Mouse (Mus musculus): Measurements from ENCODE around the gene Nhlh2. TPM values are rescaled to one million over a fixed set of nuclear protein-coding genes. Genes with fewer than 3 reads are reported as not detected.

Gene Nhlh2
- polyA plus RNA-seq, 1 experiment = not detected

- no peak for TF ChIP-seq POLR2A (IDR thresholded peaks at IDR 0.05; ENCODE audit: low read depth, low read length)
- TF ChIP-seq CTCF (IDR thresholded peaks at IDR 0.05; ENCODE audit: extremely low read depth, insufficient read depth, insufficient read length, insufficient replicate concordance) = no peak
- Histone ChIP-seq H3K36me3 (ENCODE audit: control insufficient read depth, insufficient read depth, low read length) (no peaks in the 10 kb centered on the region), H3K27ac (ENCODE audit: insufficient read depth, low read length) (no peak overlapping the region), H3K4me3 (ENCODE audit: extremely low read depth, insufficient read depth, insufficient read length) (no peak overlapping the region), H3K27me3 (ENCODE audit: control insufficient read depth, insufficient read depth, low read length) (no peaks in the 10 kb centered on the region), H3K4me1 (ENCODE audit: control insufficient read depth, insufficient read depth, insufficient read length) (no peaks in the 10 kb centered on the region)
- no peak for DNase-seq (ENCODE audit: low read depth in 1 of 2, low spot score in 2 of 2)
- 89% methylated on average over 2 of the region's 2 CpGs for WGBS
These were observed 37.7 kb downstream of the Nhlh2 start for GRCm38 (mm10) chr3:102047532-102047931.

GRCm38 (mm10) chr3:102049207-102050104 lies 39.6 kb downstream of the Nhlh2 start:
- Histone ChIP-seq H3K4me3 (ENCODE audit: extremely low read depth, insufficient read depth, insufficient read length) (no peak overlapping the region), H3K4me1 (ENCODE audit: control insufficient read depth, insufficient read depth, insufficient read length) (no peaks in the 10 kb centered on the region), H3K27me3 (ENCODE audit: control insufficient read depth, insufficient read depth, low read length) (no peaks in the 10 kb centered on the region), H3K36me3 (ENCODE audit: control insufficient read depth, insufficient read depth, low read length) (no peaks in the 10 kb centered on the region), H3K27ac (ENCODE audit: insufficient read depth, low read length) (no peak overlapping the region)
- DNase-seq (ENCODE audit: low read depth in 1 of 2, low spot score in 2 of 2) = no peak
- 87% methylated on average over 14 of the region's 14 CpGs for WGBS
- no peak for TF ChIP-seq CTCF (IDR thresholded peaks at IDR 0.05; ENCODE audit: extremely low read depth, insufficient read depth, insufficient read length, insufficient replicate concordance)
- TF ChIP-seq POLR2A (IDR thresholded peaks at IDR 0.05; ENCODE audit: low read depth, low read length) = no peak

- H3K27me3 ChIP-seq (ENCODE audit: control insufficient read depth, insufficient read depth, low read length) = no peaks in the 10 kb centered on the region
- no peak overlapping the region for H3K4me3 ChIP-seq (ENCODE audit: extremely low read depth, insufficient read depth, insufficient read length)
- no peak for DNase-seq (ENCODE audit: low read depth in 1 of 2, low spot score in 2 of 2)
- H3K36me3 ChIP-seq (ENCODE audit: control insufficient read depth, insufficient read depth, low read length) = no peaks in the 10 kb centered on the region
- WGBS = 80% methylated on average over 3 of the region's 3 CpGs
- TF ChIP-seq POLR2A (IDR thresholded peaks at IDR 0.05; ENCODE audit: low read depth, low read length) (no peak), CTCF (IDR thresholded peaks at IDR 0.05; ENCODE audit: extremely low read depth, insufficient read depth, insufficient read length, insufficient replicate concordance) (no peak)
- no peaks in the 10 kb centered on the region for H3K4me1 ChIP-seq (ENCODE audit: control insufficient read depth, insufficient read depth, insufficient read length)
- H3K27ac ChIP-seq (ENCODE audit: insufficient read depth, low read length) = no peak overlapping the region
These were observed 42.2 kb downstream of the Nhlh2 start for GRCm38 (mm10) chr3:102052036-102052435.

GRCm38 (mm10) chr3:102053293-102053692 lies 43.4 kb downstream of the Nhlh2 start:
- WGBS = 79% methylated on average over 8 of the region's 8 CpGs
- no peak for TF ChIP-seq POLR2A (IDR thresholded peaks at IDR 0.05; ENCODE audit: low read depth, low read length)
- no peak for TF ChIP-seq CTCF (IDR thresholded peaks at IDR 0.05; ENCODE audit: extremely low read depth, insufficient read depth, insufficient read length, insufficient replicate concordance)
- Histone ChIP-seq H3K36me3 (ENCODE audit: control insufficient read depth, insufficient read depth, low read length) (no peaks in the 10 kb centered on the region), H3K27me3 (ENCODE audit: control insufficient read depth, insufficient read depth, low read length) (no peaks in the 10 kb centered on the region), H3K4me3 (ENCODE audit: extremely low read depth, insufficient read depth, insufficient read length) (no peak overlapping the region), H3K27ac (ENCODE audit: insufficient read depth, low read length) (no peak overlapping the region), H3K4me1 (ENCODE audit: control insufficient read depth, insufficient read depth, insufficient read length) (no peaks in the 10 kb centered on the region)
- no peak for DNase-seq (ENCODE audit: low read depth in 1 of 2, low spot score in 2 of 2)

- Histone ChIP-seq H3K27me3 (ENCODE audit: control insufficient read depth, insufficient read depth, low read length) (no peaks in the 10 kb centered on the region), H3K27ac (ENCODE audit: insufficient read depth, low read length) (no peak overlapping the region), H3K4me3 (ENCODE audit: extremely low read depth, insufficient read depth, insufficient read length) (no peak overlapping the region), H3K36me3 (ENCODE audit: control insufficient read depth, insufficient read depth, low read length) (no peaks in the 10 kb centered on the region), H3K4me1 (ENCODE audit: control insufficient read depth, insufficient read depth, insufficient read length) (no peaks in the 10 kb centered on the region)
- 88% methylated on average over 4 of the region's 4 CpGs for WGBS
- no peak for DNase-seq (ENCODE audit: low read depth in 1 of 2, low spot score in 2 of 2)
- TF ChIP-seq CTCF (IDR thresholded peaks at IDR 0.05; ENCODE audit: extremely low read depth, insufficient read depth, insufficient read length, insufficient replicate concordance) = no peak
These were observed 46.0 kb downstream of the Nhlh2 start for GRCm38 (mm10) chr3:102055878-102056277.

GRCm38 (mm10) chr3:102060065-102060464 lies 50.2 kb downstream of the Nhlh2 start:
- H3K4me1 ChIP-seq (ENCODE audit: control insufficient read depth, insufficient read depth, insufficient read length) = no peaks in the 10 kb centered on the region
- H3K27ac ChIP-seq (ENCODE audit: insufficient read depth, low read length) = no peak overlapping the region
- no peak for TF ChIP-seq CTCF (IDR thresholded peaks at IDR 0.05; ENCODE audit: extremely low read depth, insufficient read depth, insufficient read length, insufficient replicate concordance)
- TF ChIP-seq POLR2A (IDR thresholded peaks at IDR 0.05; ENCODE audit: low read depth, low read length) = no peak
- DNase-seq (ENCODE audit: low read depth in 1 of 2, low spot score in 2 of 2) = no peak
- H3K27me3 ChIP-seq (ENCODE audit: control insufficient read depth, insufficient read depth, low read length) = no peaks in the 10 kb centered on the region
- WGBS = 82% methylated on average over 6 of the region's 6 CpGs
- no peaks in the 10 kb centered on the region for H3K36me3 ChIP-seq (ENCODE audit: control insufficient read depth, insufficient read depth, low read length)
- no peak overlapping the region for H3K4me3 ChIP-seq (ENCODE audit: extremely low read depth, insufficient read depth, insufficient read length)
